Comparison of ENCODE assay signal across 14 mouse cellular contexts in genomic region chr5:148361759-148362010, GRCm38 (mm10). TPM values are rescaled to one million over a fixed set of nuclear protein-coding genes. Genes with fewer than 3 reads are reported as not detected.
DNase-seq lines count a peak whose midpoint lies in the region; ATAC-seq and TF ChIP-seq lines count a peak whose summit lies in the region.
"Had no signal": no experiment of that assay in that cellular context is flagged by ENCODE, and none has a peak within 500 bp of the region (broad histone marks: within the 10 kb centered on the region; RNA-seq: fewer than 3 reads in every experiment).

No protein-coding gene starts in this region.

- H3K27me3 ChIP-seq in heart, postnatal 0 days (ENCODE audit: control insufficient read depth, insufficient read depth, low read length) = no peaks in the 10 kb centered on the region
- H3K27me3 ChIP-seq in lung, embryonic 14.5 days (ENCODE audit: insufficient read depth, low read length) = no peaks in the 10 kb centered on the region
- H3K27me3 ChIP-seq in intestine, embryonic 15.5 days (replicated peaks) = no peaks in the 10 kb centered on the region
- H3K27me3 ChIP-seq in stomach, postnatal 0 days (ENCODE audit: control insufficient read depth, insufficient read depth, low read length) = no peaks in the 10 kb centered on the region
- H3K27me3 ChIP-seq: CH12.LX; embryonic facial prominence, embryonic 15.5 days; forebrain, embryonic 13.5 days; megakaryocyte, embryonic 14.5 days had no signal

- no peak overlapping the region for H3K9ac ChIP-seq in heart, postnatal 0 days (replicated peaks; ENCODE audit: low read depth, low read length)
- no peak overlapping the region for H3K9ac ChIP-seq in lung, embryonic 14.5 days
- H3K9ac ChIP-seq in intestine, embryonic 15.5 days = no peak overlapping the region
- no peak overlapping the region for H3K9ac ChIP-seq in stomach, postnatal 0 days (ENCODE audit: low read length)
- H3K9ac ChIP-seq: embryonic facial prominence, embryonic 15.5 days; forebrain, embryonic 13.5 days; liver, embryonic 14.5 days had no signal

- no peak for TF ChIP-seq EP300 in heart, postnatal 0 days (IDR thresholded peaks at IDR 0.05; ENCODE audit: low read depth)
- no peak for TF ChIP-seq EP300 in stomach, postnatal 0 days (optimal IDR thresholded peaks at IDR 0.05)

- H3K36me3 ChIP-seq in heart, postnatal 0 days (replicated peaks; ENCODE audit: control insufficient read depth, insufficient read depth, low read length) = 0 out of 2 replicates have a peak, but pooled peaks cover 6% of the 10 kb centered on the region
- H3K36me3 ChIP-seq in lung, embryonic 14.5 days (ENCODE audit: insufficient read depth) = no peaks in the 10 kb centered on the region
- H3K36me3 ChIP-seq in intestine, embryonic 15.5 days = 0 out of 2 replicates have a peak, but pooled peaks cover 9% of the 10 kb centered on the region
- H3K36me3 ChIP-seq in stomach, postnatal 0 days (ENCODE audit: control insufficient read depth, insufficient read depth, low read length) = no peaks in the 10 kb centered on the region
- H3K36me3 ChIP-seq: embryonic facial prominence, embryonic 15.5 days had no signal

- no peak for TF ChIP-seq CTCF in heart, postnatal 0 days (IDR thresholded peaks at IDR 0.05; ENCODE audit: low read depth)
- no peak for TF ChIP-seq CTCF in lung, embryonic 14.5 days (IDR thresholded peaks at IDR 0.05; ENCODE audit: low read depth)
- no peak for TF ChIP-seq CTCF in stomach, postnatal 0 days (IDR thresholded peaks at IDR 0.05; ENCODE audit: low read depth)

- no peak overlapping the region for H3K4me3 ChIP-seq in heart, postnatal 0 days (ENCODE audit: low read depth, low read length)
- H3K4me3 ChIP-seq in lung, embryonic 14.5 days (ENCODE audit: low read depth, low read length) = no peak overlapping the region
- H3K4me3 ChIP-seq in intestine, embryonic 15.5 days (replicated peaks) = no peak overlapping the region
- no peak overlapping the region for H3K4me3 ChIP-seq in stomach, postnatal 0 days (ENCODE audit: low read depth, low read length)
- H3K4me3 ChIP-seq: embryonic facial prominence, embryonic 15.5 days; forebrain, embryonic 13.5 days; megakaryocyte, embryonic 14.5 days had no signal

- peaks cover 30% of the 10 kb centered on the region for H3K4me1 ChIP-seq in heart, postnatal 0 days (ENCODE audit: control insufficient read depth, insufficient read depth)
- peaks cover 13% of the 10 kb centered on the region for H3K4me1 ChIP-seq in lung, embryonic 14.5 days (ENCODE audit: insufficient read depth)
- peaks cover 12% of the 10 kb centered on the region; the same call in 1 of the 2 replicates for H3K4me1 ChIP-seq in intestine, embryonic 15.5 days (replicated peaks)
- no peaks in the 10 kb centered on the region for H3K4me1 ChIP-seq in stomach, postnatal 0 days (replicated peaks; ENCODE audit: control insufficient read depth, insufficient read depth)
- H3K4me1 ChIP-seq: forebrain, embryonic 13.5 days had no signal

- H3K4me2 ChIP-seq in heart, postnatal 0 days (ENCODE audit: low read depth, low read length) = peak overlapping the region; percentile 33; the same call in 1 of the 2 replicates
- H3K4me2 ChIP-seq in lung, embryonic 14.5 days = peak overlapping the region; percentile 39; the same call in 1 of the 2 replicates
- peak overlapping the region; percentile 47; the same call in 1 of the 2 replicates for H3K4me2 ChIP-seq in intestine, embryonic 15.5 days (replicated peaks)
- H3K4me2 ChIP-seq in stomach, postnatal 0 days (replicated peaks; ENCODE audit: low read depth) = no peak overlapping the region
- H3K4me2 ChIP-seq: embryonic facial prominence, embryonic 15.5 days; forebrain, embryonic 13.5 days had no signal

- H3K9me3 ChIP-seq in heart, postnatal 0 days (replicated peaks; ENCODE audit: control insufficient read depth, low read length) = no peaks in the 10 kb centered on the region
- H3K9me3 ChIP-seq in lung, embryonic 14.5 days (ENCODE audit: low read depth, low read length) = no peaks in the 10 kb centered on the region
- H3K9me3 ChIP-seq in intestine, embryonic 15.5 days = no peaks in the 10 kb centered on the region
- no peaks in the 10 kb centered on the region for H3K9me3 ChIP-seq in stomach, postnatal 0 days (ENCODE audit: control insufficient read depth, low read length)
- H3K9me3 ChIP-seq: embryonic facial prominence, embryonic 15.5 days; forebrain, embryonic 13.5 days; megakaryocyte, embryonic 14.5 days had no signal

- DNase-seq in heart, postnatal 0 days (ENCODE audit: low spot score) = no peak
- DNase-seq in heart, postnatal 4 days = no peak
- no peak for DNase-seq in lung, embryonic 14.5 days
- DNase-seq in lung, postnatal 25 days (ENCODE audit: low spot score) = no peak
- DNase-seq in stomach, postnatal 0 days (ENCODE audit: low spot score) = no peak
- DNase-seq in urinary bladder, adult 18-20 months (ENCODE audit: low spot score in 2 of 2) = no peak
- DNase-seq: cerebellum, adult 11-12 months had no signal

- peak overlapping the region; percentile 36 for H3K27ac ChIP-seq in heart, postnatal 0 days (ENCODE audit: low read depth)
- peak overlapping the region; percentile 43; the same call in 1 of the 2 replicates for H3K27ac ChIP-seq in lung, embryonic 14.5 days (ENCODE audit: low read depth)
- peak overlapping the region; percentile 76 for H3K27ac ChIP-seq in intestine, embryonic 15.5 days
- peak overlapping the region; percentile 84 for H3K27ac ChIP-seq in stomach, postnatal 0 days (replicated peaks)
- H3K27ac ChIP-seq: embryonic facial prominence, embryonic 15.5 days; forebrain, embryonic 13.5 days; liver, embryonic 14.5 days had no signal

- 20% methylated on average over 3 of the region's 3 CpGs for WGBS in heart, postnatal 0 days
- 28% methylated on average over 3 of the region's 3 CpGs for WGBS in lung, embryonic 14.5 days
- 21% methylated on average over 3 of the region's 3 CpGs for WGBS in intestine, embryonic 15.5 days
- 23% methylated on average over 3 of the region's 3 CpGs for WGBS in stomach, postnatal 0 days

- ATAC-seq in heart, postnatal 0 days (ENCODE audit: insufficient read depth, low read depth) = no peak
- no peak for ATAC-seq in lung, embryonic 14.5 days (ENCODE audit: insufficient read depth)
- peak; percentile 23; the same call in 1 of the 2 replicates for ATAC-seq in intestine, embryonic 15.5 days
- no peak for ATAC-seq in stomach, postnatal 0 days (ENCODE audit: low FRiP score, low TSS enrichment)
- ATAC-seq: forebrain, embryonic 13.5 days; hindbrain, embryonic 16.5 days had no signal

RNA-seq across cellular contexts. Expression of gene Slc7a1, which starts 38.0 kb away (rescaled TPM):
- total RNA-seq in heart, postnatal 0 days (2014; rRNA removed; ENCODE audit: low replicate concordance) = 21.0 and 31.0 TPM in 2 replicates
- 7.7 and 13.2 TPM in 2 replicates for polyA plus RNA-seq in heart, postnatal 0 days (2015; fragmentation: Nextera tagmentation; extraction: Ambion mirVana)
- 10 to 100 TPM; 32.6 to 34.6 TPM for total RNA-seq in heart, postnatal 4 days (2021)
- polyA plus RNA-seq in lung, embryonic 14.5 days (2014; fragmentation: Nextera tagmentation; extraction: Ambion mirVana) = 28.9 and 31.3 TPM in 2 replicates
- 26.5 and 28.8 TPM in 2 replicates for polyA plus RNA-seq in intestine, embryonic 15.5 days (2015; fragmentation: Nextera tagmentation; extraction: Ambion mirVana)
- 17.8 and 20.9 TPM in 2 replicates for polyA plus RNA-seq in stomach, postnatal 0 days (2015; fragmentation: Nextera tagmentation; extraction: Ambion mirVana)
